Mouse (Mus musculus): ENCODE measurements around the gene Csnk1g1. TPM values are rescaled to one million over a fixed set of nuclear protein-coding genes. Genes with fewer than 3 reads are reported as not detected.

The Csnk1g1 gene
- total RNA-seq (2021) = 1 to 10 TPM; 5.9 to 7.0 TPM
- long read RNA-seq, experiment 1, partial matches to known transcripts = 1 of 1 reads
- long read RNA-seq, experiment 1, other reads (novel, unspliced or antisense) = 0 of 1 reads
- long read RNA-seq, experiment 2 = 0 reads

DNA sequence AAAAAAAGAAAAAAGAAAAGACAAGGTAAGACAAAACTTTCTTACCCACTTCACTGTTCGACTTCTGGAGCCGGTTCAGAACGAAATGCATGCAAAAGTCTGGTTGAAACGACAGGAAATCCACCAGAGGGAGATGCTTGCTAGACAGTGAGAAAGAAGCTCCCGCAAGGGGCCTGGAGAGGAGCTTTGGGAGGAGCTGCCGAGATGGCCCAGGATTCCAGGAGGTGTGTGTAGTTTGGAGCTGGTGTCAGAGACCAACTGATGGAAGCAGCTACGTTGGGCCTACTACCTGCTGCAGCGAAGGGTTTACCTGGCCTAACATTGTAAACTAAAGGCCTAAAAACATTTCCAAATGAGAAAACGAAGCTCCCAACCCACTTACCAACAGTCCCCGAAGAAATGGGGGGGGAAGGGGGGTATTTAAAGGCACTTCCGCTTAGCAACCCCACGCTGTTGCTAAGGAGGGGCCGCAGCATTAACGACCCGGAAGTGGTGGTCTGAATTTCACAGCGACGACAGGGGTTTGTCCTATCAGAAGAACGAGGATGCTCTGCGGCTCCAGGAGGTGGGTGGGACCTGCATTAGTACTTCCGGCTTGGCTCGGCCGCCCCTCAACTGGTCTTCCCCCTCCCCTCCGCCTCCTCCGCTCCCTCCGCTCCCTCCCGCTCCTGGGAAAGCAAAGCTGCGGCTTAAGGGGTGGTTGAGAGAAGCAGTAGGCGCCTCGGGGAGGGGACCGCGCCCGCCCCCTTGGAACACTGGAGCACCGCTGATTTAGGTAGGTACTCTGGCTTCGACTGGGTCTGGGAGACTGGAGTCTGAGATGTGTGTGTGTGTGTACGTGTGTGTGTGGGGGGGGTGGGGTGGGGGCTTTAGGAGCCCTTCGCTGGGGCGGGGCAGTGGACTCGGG is at the start of gene Csnk1g1, which contains the start of gene Trip4:
TSS of gene Csnk1g1 (plus strand) at position 531 of the 907 bp plus-strand sequence.
TSS of gene Trip4 (minus strand) at position 401 of the 907 bp plus-strand sequence.
- peak; percentile 88 to 93 for DNase-seq
- intact Hi-C loops (cut with DNase I) = loop anchor here (2.0 kb wide), 1 partner anchor 96 kb away; no protein-coding TSS in a partner anchor

DNA sequence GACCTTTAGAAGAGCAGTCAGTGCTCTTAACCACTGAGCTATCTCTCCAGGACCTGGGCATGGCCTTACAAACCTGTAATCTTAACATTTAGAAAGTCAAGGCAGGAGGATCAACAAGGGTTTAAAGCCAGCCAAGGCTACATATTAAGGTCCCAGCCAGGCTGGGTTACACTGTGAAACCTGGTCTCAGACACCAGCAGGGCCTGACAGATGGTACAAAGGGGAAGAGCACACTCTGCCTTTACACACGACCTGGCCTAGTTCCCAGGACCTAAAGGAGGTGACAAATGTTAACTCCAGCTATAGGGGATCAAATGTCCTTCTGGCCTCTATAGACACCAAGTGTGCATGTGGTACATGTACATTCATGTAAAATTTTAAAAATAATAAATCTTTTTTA is 49.1 kb upstream of the Csnk1g1 start:
- intact Hi-C loops (cut with DNase I) = no loop called here
- DNase-seq = no peak

DNA sequence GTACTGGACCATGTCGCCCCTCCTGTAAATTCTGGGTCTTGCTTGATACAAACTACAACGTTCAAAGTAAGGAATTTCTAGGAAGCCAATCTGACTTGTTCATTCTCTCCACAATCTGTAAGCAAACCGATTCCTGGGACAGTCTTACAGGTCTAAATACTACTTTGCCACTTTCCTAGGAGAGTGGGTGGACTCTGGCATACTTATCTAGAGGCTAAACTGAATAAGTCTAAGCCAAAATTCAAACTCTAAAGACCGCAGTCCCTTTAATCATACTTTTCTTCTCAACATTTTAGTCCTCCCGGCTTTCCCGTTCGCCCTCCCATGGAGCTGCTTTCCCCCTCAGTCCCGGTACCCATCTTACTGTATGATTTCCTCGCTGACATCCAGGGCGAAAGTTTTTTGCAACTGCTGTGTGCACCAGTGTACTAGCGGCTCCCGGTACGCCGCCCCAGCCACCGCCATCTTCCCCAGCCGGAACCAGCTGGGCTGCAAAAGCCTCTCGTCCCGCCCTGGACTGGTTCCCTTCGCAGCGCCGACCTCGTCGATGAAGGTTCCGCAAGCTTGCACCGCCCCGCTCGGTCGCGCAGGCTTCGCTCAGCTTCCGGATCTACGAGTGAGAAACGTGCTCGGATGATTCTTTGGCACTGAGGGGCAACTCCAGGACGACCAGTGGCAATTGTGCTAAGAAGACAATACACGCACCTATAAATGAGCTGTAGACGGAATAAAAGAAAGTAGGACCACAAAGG is 24.0 kb upstream of the Csnk1g1 start:
- peak; percentile 83 to 87 for DNase-seq
- intact Hi-C loops (cut with DNase I) = no loop called here

DNA sequence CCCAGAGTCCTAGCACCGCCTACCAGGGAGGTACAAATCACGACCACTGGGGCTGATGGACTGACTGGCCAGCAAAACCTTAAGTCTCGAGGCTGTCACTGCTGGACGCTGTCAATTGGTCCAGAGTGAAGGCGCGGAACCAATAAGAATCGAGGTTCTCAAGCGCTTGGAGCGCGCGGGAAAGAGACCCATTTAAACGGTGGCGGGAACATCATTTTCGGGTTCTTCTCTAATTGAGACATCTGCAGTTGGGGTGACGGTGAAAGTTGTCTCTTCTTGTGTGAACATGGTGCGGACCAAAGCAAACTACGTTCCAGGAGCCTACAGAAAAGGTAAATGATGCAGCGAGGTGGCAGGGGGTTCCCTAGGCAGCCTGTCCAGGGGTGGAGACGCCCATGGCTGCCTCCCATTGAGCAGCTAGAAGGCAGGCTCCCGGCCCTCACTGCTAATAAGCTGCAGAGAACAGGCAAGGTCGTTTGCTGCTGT is 18.5 kb upstream of the Csnk1g1 start, which contains the start of gene Pclaf:
TSS of gene Pclaf (plus strand) at position 95 of the 486 bp plus-strand sequence.
- intact Hi-C loops (cut with DNase I) = no loop called here
- peak; percentile 41 to 51 for DNase-seq

DNA sequence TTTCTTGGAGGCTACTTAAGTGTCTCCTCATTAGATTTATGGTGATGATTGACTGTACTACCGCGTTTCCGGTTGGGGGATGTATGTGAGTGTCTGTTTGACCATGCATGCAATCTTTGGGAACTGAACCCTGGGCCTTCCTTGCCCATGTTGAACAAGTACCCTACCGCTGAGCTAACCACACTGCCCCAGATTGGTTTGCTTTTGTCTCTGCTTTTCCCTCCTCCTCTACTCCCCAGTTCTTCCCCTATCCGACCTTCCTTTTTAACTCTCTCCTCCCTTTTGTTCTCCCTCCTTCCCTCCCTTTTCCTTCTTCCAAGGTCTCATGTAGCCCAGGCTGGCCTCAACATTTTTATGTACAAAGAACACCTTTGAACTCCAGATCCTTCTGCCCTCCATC is 17.6 kb upstream of the Csnk1g1 start:
- no peak for DNase-seq
- intact Hi-C loops (cut with DNase I) = no loop called here

DNA sequence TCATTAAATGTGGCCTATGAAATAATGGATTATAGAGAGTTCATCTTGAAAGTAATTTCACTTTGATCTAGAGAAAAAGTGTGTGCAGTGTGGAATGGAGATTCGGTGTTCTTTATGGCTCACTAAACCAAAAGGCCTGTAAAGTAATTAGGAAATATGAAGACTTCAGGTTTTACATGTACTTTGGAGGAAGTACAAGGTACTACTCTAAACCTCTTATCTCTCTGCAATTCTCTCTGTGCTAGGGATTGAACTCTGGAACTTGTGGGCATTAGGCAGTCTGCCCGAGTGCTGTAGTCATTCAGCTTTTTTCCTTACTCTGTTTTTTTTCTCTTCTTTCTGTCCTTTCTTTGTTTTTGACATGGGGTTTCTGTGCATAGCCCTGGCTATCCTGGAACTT is 11.7 kb upstream of the Csnk1g1 start:
- DNase-seq = no peak
- intact Hi-C loops (cut with DNase I) = no loop called here

DNA sequence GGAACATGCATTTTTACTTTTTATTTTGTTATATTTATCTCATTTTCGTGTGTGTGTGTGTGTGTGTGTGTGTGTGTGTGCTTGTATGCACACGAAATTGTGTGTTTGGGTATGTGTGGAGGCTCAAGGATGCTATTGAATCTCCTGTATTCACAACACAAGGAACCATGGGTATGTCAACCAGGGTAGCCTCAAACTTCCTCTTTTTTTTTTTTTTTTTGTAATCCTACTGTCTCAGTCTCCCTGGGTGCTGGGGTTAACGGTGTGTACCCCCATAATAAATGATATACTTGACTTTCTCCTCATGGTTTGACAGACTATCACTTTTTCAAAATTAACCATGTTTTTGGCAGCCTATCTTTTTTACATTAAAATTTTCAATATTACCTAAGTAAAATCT is 5.8 kb upstream of the Csnk1g1 start:
- intact Hi-C loops (cut with DNase I) = no loop called here
- no peak for DNase-seq

DNA sequence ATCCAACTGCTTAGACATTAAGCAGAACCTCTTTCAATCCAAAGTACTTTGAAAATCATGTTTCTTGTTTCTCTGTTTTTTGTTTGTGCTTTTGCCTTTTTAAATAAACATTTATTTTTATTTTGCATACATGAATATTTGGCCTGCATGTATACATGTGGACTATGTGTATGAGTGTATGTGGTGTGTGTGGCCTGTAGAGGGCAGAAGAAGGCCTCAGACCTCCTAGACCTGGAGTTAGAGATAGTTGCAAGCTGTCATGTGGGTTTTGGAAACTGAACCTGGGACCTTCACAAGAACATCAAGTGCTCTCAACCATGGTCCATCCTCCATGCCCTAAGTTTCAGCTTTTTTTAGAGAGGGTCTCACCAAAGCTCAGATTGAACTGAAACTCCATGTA is 5.3 kb upstream of the Csnk1g1 start:
- intact Hi-C loops (cut with DNase I) = no loop called here
- no peak for DNase-seq

DNA sequence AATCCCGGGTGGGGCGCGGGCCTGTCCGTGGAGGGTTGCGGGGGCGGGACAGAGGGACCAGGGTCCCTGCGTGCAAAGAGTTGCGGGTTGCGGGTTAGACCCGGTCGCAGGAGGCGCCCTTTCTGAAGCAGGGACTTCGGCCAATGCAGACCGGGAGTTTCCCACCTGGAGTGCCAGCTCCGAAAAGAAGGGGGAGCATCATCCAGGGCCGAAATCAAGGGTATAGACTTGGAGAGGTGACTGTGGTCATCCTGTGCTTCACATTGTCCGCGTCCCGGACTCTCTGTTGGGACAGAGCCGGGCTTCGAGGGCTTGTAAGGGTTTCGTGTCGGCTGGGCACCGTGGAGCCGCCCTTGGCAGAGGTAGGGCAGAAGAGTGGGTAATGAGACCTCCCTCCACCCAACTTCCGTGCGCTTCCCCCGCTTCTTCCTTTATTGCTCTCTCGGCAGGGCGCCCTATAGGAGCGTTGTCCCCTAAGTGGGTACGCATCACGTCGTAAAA is 627 bp downstream of the Csnk1g1 start:
- intact Hi-C loops (cut with DNase I) = loop anchor here (2.0 kb wide), 1 partner anchor 95 kb away; no protein-coding TSS in a partner anchor
- peak in 1 of 2 experiments; percentile 17 for DNase-seq

DNA sequence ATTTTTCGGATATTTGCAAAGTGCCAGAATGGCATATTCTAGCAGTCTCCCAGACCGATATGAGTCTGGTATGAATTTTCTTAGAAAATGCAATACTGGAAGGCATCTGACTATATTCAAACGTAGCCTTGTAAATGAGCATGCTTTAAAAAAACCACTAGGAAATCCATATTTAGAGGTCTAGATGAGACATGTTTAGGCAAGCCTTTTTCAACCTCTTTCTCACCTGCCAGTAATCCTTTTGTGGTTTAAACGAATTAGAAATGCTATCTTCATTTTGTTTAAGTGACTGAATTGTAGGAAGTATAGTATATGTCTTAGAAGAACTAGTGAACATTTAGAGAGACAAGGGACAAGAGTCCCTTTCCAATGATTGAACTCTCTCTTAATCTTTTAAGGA is 1.1 kb downstream of the Csnk1g1 start:
- no peak for DNase-seq
- intact Hi-C loops (cut with DNase I) = loop anchor here (2.0 to 5.0 kb wide), 2 partner anchors 47 to 95 kb away; no protein-coding TSS in a partner anchor

DNA sequence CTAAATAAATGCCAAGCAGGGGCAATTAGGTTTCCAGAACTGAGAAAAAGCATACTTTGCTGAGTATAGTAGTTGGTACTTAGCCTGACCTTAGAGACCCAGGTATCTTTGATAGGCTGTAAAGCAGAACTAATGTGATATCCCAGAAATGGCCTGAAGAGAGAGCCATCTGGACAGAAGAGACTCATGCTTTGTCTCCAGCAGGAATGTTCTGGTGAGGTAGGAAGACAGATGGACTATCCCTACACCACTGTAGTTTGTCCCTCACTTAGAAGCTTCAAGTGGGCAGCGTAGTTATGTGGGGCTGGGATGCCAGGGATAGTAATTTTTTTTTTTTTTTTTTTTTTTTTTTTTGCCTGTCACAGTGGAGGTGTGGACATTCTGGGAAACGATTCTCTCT is 5.3 kb downstream of the Csnk1g1 start:
- intact Hi-C loops (cut with DNase I) = loop anchor here (5.0 kb wide), 1 partner anchor 43 kb away; no protein-coding TSS in a partner anchor
- DNase-seq = no peak

DNA sequence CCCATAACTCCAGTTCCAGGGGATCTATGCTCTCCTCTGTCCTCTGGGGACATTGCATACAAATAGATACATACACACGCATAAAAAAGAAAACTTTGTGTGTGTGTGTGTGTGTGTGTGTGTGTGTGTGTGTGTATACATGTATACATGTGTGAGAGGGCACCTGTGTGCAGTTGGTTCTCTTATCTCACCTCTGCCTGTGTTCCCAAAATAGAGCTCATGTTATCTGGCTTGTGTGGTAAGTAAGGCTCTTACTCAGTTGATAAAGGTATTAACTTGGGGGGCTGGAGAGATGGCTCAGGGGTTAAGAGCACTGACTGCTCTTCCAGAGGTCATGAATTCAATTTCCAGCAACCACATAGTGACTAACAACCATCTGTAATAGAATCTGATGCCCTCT is 8.3 kb downstream of the Csnk1g1 start:
- intact Hi-C loops (cut with DNase I) = no loop called here
- no peak for DNase-seq

DNA sequence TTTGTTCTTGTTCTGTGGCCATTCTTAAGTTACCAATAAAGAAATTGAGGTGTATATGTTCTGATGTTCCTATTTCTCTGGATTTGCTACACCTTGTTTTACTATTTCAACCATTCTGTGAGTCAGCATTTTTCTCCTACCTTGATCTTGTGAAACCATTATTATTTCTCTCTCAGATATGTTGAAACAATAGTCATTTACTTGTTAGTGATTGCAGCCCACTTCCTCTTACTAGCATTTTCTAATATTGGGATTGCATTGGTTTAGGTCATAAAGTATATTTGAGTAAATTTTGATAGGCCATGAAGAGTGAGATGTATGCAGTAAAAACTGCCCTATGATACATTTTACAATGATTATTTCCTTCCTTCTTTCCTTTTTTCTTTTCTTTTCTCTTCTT is 19.7 kb downstream of the Csnk1g1 start:
- no peak for DNase-seq
- intact Hi-C loops (cut with DNase I) = no loop called here

DNA sequence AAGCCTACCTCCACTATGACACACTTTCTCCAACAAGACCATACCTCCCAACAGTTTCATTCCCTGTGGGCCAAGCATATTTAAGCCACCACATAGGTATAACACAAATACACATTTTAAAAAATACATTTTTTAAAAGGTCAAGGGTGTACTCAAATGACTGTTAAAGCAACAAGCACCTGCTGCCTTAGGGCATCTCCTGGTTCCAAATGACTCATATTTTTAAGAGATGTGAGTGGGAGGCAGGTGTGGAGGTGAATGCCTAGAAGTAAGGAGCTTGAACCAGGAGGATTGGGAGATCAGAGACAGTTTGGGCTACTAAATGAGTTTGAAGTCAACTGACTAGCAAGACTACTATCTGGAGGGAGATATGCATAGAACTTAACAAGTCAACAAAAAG is 21.1 kb downstream of the Csnk1g1 start:
- DNase-seq = no peak

DNA sequence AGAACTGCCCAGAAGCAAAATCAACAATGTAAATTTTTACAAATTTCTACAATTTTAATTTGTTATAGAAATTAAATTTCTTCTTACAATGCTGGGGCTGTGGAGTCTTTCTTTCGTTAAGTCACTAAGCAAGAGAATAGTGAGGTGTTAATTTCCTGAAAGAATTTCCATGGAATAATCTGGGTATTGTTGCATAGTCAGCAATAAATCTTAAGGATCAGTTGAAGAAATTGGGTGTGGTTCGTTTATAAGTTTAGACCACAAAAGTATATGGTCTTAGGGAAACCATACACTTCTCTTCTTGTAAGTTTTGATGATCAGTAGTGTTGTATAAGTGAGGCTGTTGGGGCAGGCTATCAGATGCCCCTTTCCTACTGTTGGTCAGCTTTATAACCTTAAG is 28.8 kb downstream of the Csnk1g1 start:
- no peak for DNase-seq
- intact Hi-C loops (cut with DNase I) = no loop called here

More for the DNA sequence above, 21.1 kb downstream of the Csnk1g1 start:
- intact Hi-C loops (cut with DNase I) = no loop called here

DNA sequence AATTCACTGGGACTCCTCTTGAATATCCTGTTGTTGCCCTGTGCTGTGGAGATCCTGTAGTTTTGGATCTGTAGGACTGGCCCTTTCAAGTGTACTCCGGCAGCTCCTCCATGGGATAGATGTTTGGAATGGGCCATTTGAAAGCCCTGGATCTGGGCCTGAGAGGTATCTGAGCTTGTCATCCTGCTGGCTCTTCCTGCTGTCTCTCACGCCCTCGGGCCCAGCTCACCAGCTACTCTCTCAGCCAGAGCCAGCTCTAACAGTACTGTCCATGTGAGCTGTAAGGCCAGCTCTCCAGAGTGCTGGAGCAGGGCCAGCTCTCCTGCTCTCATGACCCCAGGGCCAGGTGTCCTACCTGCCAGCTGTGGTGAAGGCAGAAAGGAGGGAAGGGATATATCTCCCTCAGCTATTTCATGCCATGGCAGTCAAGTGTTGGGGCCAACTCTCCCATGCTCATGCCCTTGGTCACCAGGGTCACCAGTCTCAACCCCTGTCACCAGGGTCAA is 42.4 kb downstream of the Csnk1g1 start:
- DNase-seq = no peak
- intact Hi-C loops (cut with DNase I) = no loop called here

DNA sequence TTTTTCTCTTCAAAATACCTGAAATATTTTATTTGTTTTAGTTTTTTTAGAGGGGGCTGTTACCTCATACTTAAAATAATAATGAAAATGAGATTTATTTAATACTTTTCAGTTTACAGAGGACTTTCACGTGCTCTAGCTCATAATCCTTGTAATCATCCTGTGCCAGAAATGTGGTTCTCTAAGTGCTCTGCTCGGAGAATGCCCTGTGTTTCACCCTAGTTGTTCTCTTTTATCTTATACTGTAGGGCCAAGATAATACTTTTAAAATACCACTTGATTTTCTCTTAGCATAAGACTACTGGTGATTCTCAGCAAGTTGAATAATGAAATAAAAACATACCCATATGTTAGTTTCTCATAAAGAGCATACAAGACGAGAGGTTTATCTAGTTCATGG is 61.3 kb downstream of the Csnk1g1 start:
- intact Hi-C loops (cut with DNase I) = no loop called here
- DNase-seq = no peak

DNA sequence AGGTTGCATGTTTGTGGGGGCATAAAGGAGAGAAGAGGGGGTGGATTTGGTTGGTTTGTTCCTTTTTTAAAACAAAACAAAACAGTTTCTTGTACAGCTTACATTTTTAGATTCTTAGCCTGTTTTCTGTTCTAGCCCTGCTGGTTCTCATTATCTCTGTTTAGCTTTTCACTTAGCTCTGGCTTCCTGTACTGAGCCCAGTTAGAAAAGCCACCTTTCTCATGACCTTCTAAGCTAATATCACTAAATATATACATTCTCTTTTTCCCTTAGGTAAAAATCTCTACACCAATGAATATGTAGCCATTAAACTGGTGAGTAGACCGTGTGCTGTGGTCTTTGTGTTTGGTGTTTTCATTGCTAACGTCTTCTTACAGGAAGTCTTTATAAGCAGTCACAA is 64.5 kb downstream of the Csnk1g1 start:
- no peak for DNase-seq
- intact Hi-C loops (cut with DNase I) = no loop called here

DNA sequence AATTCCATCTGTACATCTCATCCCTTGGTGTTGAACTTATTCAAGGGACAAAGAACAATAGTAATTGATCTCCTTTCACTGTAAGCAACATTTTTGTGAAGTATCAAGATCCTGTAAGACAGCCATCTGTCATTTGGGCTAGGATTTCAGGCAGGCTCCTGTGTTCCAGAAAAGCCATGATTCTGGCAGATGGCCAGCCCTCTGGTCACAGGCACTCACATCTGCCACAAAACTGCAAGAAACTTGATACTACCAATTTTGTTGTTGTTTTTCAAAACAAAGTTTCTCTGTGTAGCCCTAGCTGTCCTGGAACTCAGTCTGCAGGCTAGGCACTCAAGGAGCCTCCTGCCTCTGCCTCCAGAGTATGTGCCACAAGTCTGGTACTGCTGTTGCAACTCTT is 67.2 kb downstream of the Csnk1g1 start:
- intact Hi-C loops (cut with DNase I) = no loop called here
- DNase-seq = peak; percentile 8 to 27

DNA sequence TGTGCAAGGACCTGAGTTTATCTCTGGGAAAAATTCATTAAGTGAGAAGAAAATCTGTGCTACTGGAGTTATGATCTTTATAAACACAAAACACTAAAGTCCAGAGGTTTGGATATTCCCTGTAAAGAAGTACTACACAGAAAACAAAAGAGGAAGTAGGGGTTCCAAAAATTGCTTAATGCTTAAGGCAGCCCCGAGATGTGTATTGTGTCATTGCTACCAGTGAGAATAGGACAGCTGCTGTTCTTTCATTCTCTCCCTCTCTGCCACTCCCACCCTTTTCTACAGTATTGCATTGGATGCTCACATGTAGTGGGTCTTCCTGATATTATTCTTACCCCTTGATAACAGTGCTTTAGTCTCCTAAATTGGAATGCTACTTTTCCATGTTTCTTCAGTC is 74.1 kb downstream of the Csnk1g1 start:
- intact Hi-C loops (cut with DNase I) = no loop called here

More for the DNA sequence above, 74.1 kb downstream of the Csnk1g1 start:
- DNase-seq = no peak
